8 mouse cellular contexts compared by ENCODE assay signal in the genomic region with DNA sequence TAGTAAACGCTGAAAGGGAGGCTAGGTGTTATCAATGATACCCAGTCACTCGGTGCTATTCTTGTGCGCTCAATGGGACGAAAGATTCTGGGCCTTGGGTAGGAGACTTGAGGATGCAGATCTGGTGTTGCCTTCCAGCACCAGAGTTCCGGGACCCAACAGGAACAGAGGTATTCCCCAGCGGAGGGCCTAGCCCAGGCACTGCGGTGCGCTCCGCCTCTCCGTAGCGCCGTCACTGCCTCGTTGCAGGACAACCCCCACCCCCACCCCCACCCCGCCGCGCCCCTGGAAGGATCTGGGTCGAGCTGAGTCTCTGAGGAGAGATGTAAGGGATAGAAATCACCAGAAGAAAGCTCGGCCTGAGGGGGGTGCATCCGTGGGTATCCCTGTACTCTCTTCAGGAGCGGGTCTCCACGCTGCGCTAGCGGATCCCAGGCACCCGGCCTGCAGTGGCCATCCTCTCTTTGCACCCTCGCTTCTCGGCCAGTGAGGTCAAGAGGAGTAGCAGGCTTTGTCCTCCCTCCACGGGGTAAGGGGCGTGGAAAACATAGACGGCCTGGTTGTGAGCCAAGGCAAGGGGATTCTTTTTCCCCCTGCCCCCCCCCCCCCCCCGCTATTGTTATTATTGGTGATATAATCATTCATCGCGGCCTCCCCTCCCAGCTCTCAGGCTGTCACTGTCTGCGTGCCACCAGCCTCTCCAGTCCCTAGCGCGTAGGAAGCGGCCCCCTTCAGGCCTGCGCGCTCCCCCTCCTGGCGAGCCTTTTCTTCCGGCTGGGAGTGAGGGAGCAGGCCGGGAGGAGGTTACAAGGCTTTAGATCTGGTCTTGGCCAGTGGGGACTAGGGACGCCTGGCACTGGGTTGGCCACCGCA. TPM values are rescaled to one million over a fixed set of nuclear protein-coding genes. Genes with fewer than 3 reads are reported as not detected.
A peak's percentile ranks its signal among the peaks of the same experiment; 100 is the strongest.
DNase-seq lines count a peak whose midpoint lies in the region; ATAC-seq lines count a peak whose summit lies in the region.

No protein-coding gene starts in this region.

- no peaks in the 10 kb centered on the region for H3K4me1 ChIP-seq in intestine, embryonic 16.5 days (ENCODE audit: control insufficient read depth, insufficient read depth, low read length)
- peaks cover 23% of the 10 kb centered on the region for H3K4me1 ChIP-seq in midbrain, embryonic 10.5 days

- peak overlapping the region; percentile 98 for H3K27ac ChIP-seq in intestine, embryonic 16.5 days (ENCODE audit: low read length)
- peak overlapping the region; percentile 96 for H3K27ac ChIP-seq in midbrain, embryonic 10.5 days (replicated peaks)

- peak overlapping the region; percentile 78 for H3K4me2 ChIP-seq in intestine, embryonic 16.5 days (ENCODE audit: low read depth, low read length)

- DNase-seq in adrenal gland, adult 18-20 months (ENCODE audit: low spot score in 2 of 2), result peak; percentile 78
- peak; percentile 90 for DNase-seq in embryo, embryonic 11 days
- peak; percentile 65 to 78 for DNase-seq in gastrocnemius, postnatal 36 days
- peak; percentile 82 to 83 for DNase-seq in left cerebral cortex, postnatal 36 days (ENCODE audit: low spot score in 2 of 2)
- DNase-seq in midbrain, embryonic 10.5 days (ENCODE audit: low spot score), result peak; percentile 88
- DNase-seq in right cerebral cortex, postnatal 4 days, result peak; percentile 79
- peak; percentile 87 for DNase-seq in yolk sac, embryonic 10.5 days (ENCODE audit: low spot score)

- H3K27me3 ChIP-seq in intestine, embryonic 16.5 days (replicated peaks; ENCODE audit: control insufficient read depth, insufficient read depth, low read length), result no peaks in the 10 kb centered on the region
- no peaks in the 10 kb centered on the region for H3K27me3 ChIP-seq in midbrain, embryonic 10.5 days (ENCODE audit: low read depth, poor library complexity, severe bottlenecking)

- H3K9ac ChIP-seq in intestine, embryonic 16.5 days (ENCODE audit: low read depth, low read length), result peak overlapping the region; percentile 88

- H3K9me3 ChIP-seq in intestine, embryonic 16.5 days (ENCODE audit: control insufficient read depth, low read length), result no peaks in the 10 kb centered on the region
- no peaks in the 10 kb centered on the region for H3K9me3 ChIP-seq in midbrain, embryonic 10.5 days (replicated peaks)

- ATAC-seq in intestine, embryonic 16.5 days, result peak; percentile 90

- H3K4me3 ChIP-seq in intestine, embryonic 16.5 days (ENCODE audit: low read length), result peak overlapping the region; percentile 78
- H3K4me3 ChIP-seq in midbrain, embryonic 10.5 days, result peak overlapping the region; percentile 78

- no peaks in the 10 kb centered on the region for H3K36me3 ChIP-seq in intestine, embryonic 16.5 days (ENCODE audit: control insufficient read depth, insufficient read depth, low read length)
- H3K36me3 ChIP-seq in midbrain, embryonic 10.5 days, result peaks cover 40% of the 10 kb centered on the region

- intact Hi-C loops in gastrocnemius, postnatal 36 days (cut with DNase I), result no loop called here
- intact Hi-C loops in left cerebral cortex, postnatal 36 days (cut with DNase I), result loop anchor here (1.0 to 10.0 kb wide), 4 partner anchors 17 to 295 kb away; a partner anchor contains a TSS

- WGBS in intestine, embryonic 16.5 days, result under 1% methylated on average over 39 of the region's 43 CpGs
- WGBS in midbrain, embryonic 10.5 days, result under 1% methylated on average over 43 of the region's 43 CpGs

RNA-seq across cellular contexts. Expression of a gene that starts 0.7 kb away (rescaled TPM):
- total RNA-seq in adrenal gland, adult 18-20 months (2021), result 10 to 100 TPM; 14.6 to 15.9 TPM
- 1 to 10 TPM; 4.7 to 5.1 TPM for total RNA-seq in gastrocnemius, postnatal 36 days (2021)
- polyA plus RNA-seq in intestine, embryonic 16.5 days (2015; fragmentation: Nextera tagmentation; extraction: Ambion mirVana), result 15.2 and 17.1 TPM in 2 replicates
- total RNA-seq in left cerebral cortex, postnatal 36 days (2021), result 10 to 100 TPM; 35.0 to 39.0 TPM
- polyA plus RNA-seq in midbrain, embryonic 10.5 days (2016; fragmentation: Nextera tagmentation; extraction: Ambion mirVana), result 22.5 and 24.7 TPM in 2 replicates

RNA-seq across cellular contexts. Expression of a gene that starts 0.8 kb away (rescaled TPM):
- total RNA-seq in adrenal gland, adult 18-20 months (2021), result 10 to 100 TPM; 10.8 to 15.9 TPM
- total RNA-seq in gastrocnemius, postnatal 36 days (2021), result 1 to 10 TPM; 6.4 to 6.7 TPM
- polyA plus RNA-seq in intestine, embryonic 16.5 days (2015; fragmentation: Nextera tagmentation; extraction: Ambion mirVana), result 39.9 and 45.6 TPM in 2 replicates
- 10 to 100 TPM in 1 of 2 experiments, 1 to 10 TPM in 1; 8.1 to 10.3 TPM for total RNA-seq in left cerebral cortex, postnatal 36 days (2021)
- polyA plus RNA-seq in midbrain, embryonic 10.5 days (2016; fragmentation: Nextera tagmentation; extraction: Ambion mirVana), result 56.1 and 64.6 TPM in 2 replicates

RNA-seq across cellular contexts. Expression of a gene that starts 17.2 kb away (rescaled TPM):
- 10 to 100 TPM in 1 of 2 experiments, 1 to 10 TPM in 1; 9.5 to 10.2 TPM for total RNA-seq in adrenal gland, adult 18-20 months (2021)
- 1 to 10 TPM; 3.4 to 4.7 TPM for total RNA-seq in gastrocnemius, postnatal 36 days (2021)
- polyA plus RNA-seq in intestine, embryonic 16.5 days (2015; fragmentation: Nextera tagmentation; extraction: Ambion mirVana), result 58.4 and 71.5 TPM in 2 replicates
- 1 to 10 TPM; 8.1 to 8.9 TPM for total RNA-seq in left cerebral cortex, postnatal 36 days (2021)
- polyA plus RNA-seq in midbrain, embryonic 10.5 days (2016; fragmentation: Nextera tagmentation; extraction: Ambion mirVana), result 105 and 118 TPM in 2 replicates

RNA-seq across cellular contexts. Expression of a gene that starts 28.1 kb away (rescaled TPM):
- total RNA-seq in adrenal gland, adult 18-20 months (2021), result 10 to 100 TPM; 18.1 to 22.3 TPM
- 10 to 100 TPM; 13.5 to 15.7 TPM for total RNA-seq in gastrocnemius, postnatal 36 days (2021)
- 10.5 and 12.0 TPM in 2 replicates for polyA plus RNA-seq in intestine, embryonic 16.5 days (2015; fragmentation: Nextera tagmentation; extraction: Ambion mirVana)
- total RNA-seq in left cerebral cortex, postnatal 36 days (2021), result 10 to 100 TPM; 19.9 to 21.1 TPM
- polyA plus RNA-seq in midbrain, embryonic 10.5 days (2016; fragmentation: Nextera tagmentation; extraction: Ambion mirVana), result 29.0 and 32.8 TPM in 2 replicates

RNA-seq across cellular contexts. Expression of a gene that starts 57.7 kb away (rescaled TPM):
- under 1 TPM in 1 of 2 experiments, not detected in 1; 0.03 TPM for total RNA-seq in adrenal gland, adult 18-20 months (2021)
- not detected for total RNA-seq in gastrocnemius, postnatal 36 days (2021)
- 0.06 TPM in 1 of 2 replicates, not detected in the other for polyA plus RNA-seq in intestine, embryonic 16.5 days (2015; fragmentation: Nextera tagmentation; extraction: Ambion mirVana)
- not detected for total RNA-seq in left cerebral cortex, postnatal 36 days (2021)
- 0.16 and 0.22 TPM in 2 replicates for polyA plus RNA-seq in midbrain, embryonic 10.5 days (2016; fragmentation: Nextera tagmentation; extraction: Ambion mirVana)

Comparison
In these comparisons a context has a peak if more than half of its experiments do, and no peak if none do; other contexts are left out.
1. Peak in every context shown above with its lines: DNase-seq, ATAC-seq, H3K4me3 ChIP-seq and H3K27ac ChIP-seq.